Mouse (Mus musculus): ENCODE data around the gene Cdk17.

- TF ChIP-seq CTCF (IDR thresholded peaks at IDR 0.05; ENCODE audit: low read depth): no peak
- TF ChIP-seq EP300 (IDR thresholded peaks at IDR 0.05; ENCODE audit: low read depth): no peak
Measured at GRCm38 (mm10) chr10:93126025-93126424, 34.6 kb upstream of the Cdk17 start.
